ENCODE assay signal across 18 mouse cellular contexts in genomic region chr6:87531456-87532015, GRCm38 (mm10). TPM values are rescaled to one million over a fixed set of nuclear protein-coding genes. Genes with fewer than 3 reads are reported as not detected.
DNase-seq lines count a peak whose midpoint lies in the region; ATAC-seq and TF ChIP-seq lines count a peak whose summit lies in the region.
"Had no signal": no experiment of that assay in that cellular context is flagged by ENCODE, and none has a peak within 500 bp of the region (broad histone marks: within the 10 kb centered on the region; RNA-seq: fewer than 3 reads in every experiment).

No protein-coding gene starts in this region.

- H3K27me3 ChIP-seq in liver, embryonic 15.5 days, result peaks cover 17% of the 10 kb centered on the region
- H3K27me3 ChIP-seq: embryonic facial prominence, embryonic 15.5 days; hindbrain, embryonic 15.5 days; limb, embryonic 13.5 days had no signal

- ATAC-seq in liver, embryonic 15.5 days (ENCODE audit: insufficient read depth), result no peak
- ATAC-seq: midbrain, embryonic 13.5 days had no signal

- peak overlapping the region; percentile 54 for H3K4me3 ChIP-seq in bone marrow, adult 2 months (replicated peaks; ENCODE audit: control insufficient read depth, low read depth, low read length)
- peak overlapping the region; percentile 30; the same call in 1 of the 2 replicates for H3K4me3 ChIP-seq in liver, embryonic 15.5 days (replicated peaks)
- H3K4me3 ChIP-seq: embryonic facial prominence, embryonic 15.5 days; hindbrain, embryonic 15.5 days; limb, embryonic 13.5 days; midbrain, embryonic 13.5 days had no signal

- peak; percentile 66 for DNase-seq in heart, adult 11 months
- DNase-seq in heart, adult 18-20 months, result no peak
- peak; percentile 47 for DNase-seq in 3T3-L1 (ENCODE audit: low read depth, low spot score)
- no peak for DNase-seq in adrenal gland, postnatal 10 days
- DNase-seq in right cerebral cortex, postnatal 36 days (ENCODE audit: low spot score in 2 of 2), result no peak
- DNase-seq in frontal cortex, postnatal 14 days (ENCODE audit: low spot score in 2 of 2), result no peak
- DNase-seq: cerebellum, adult 2 months; heart, postnatal 14 days; kidney, adult 9 months; layer of hippocampus, postnatal 36 days; lung, postnatal 14 days had no signal

- H3K9ac ChIP-seq in liver, embryonic 15.5 days, result no peak overlapping the region
- H3K9ac ChIP-seq: embryonic facial prominence, embryonic 15.5 days; hindbrain, embryonic 15.5 days; limb, embryonic 13.5 days; midbrain, embryonic 13.5 days had no signal

- no peak for TF ChIP-seq POLR2A in bone marrow, adult 2 months (IDR thresholded peaks at IDR 0.05; ENCODE audit: borderline replicate concordance, control insufficient read depth, low read depth, low read length)

- TF ChIP-seq CTCF in bone marrow, adult 2 months (IDR thresholded peaks at IDR 0.05; ENCODE audit: control insufficient read depth, insufficient read depth, low read length), result no peak

- 30% methylated on average over 2 of the region's 2 CpGs for WGBS in bone marrow, adult 2 months
- WGBS in liver, embryonic 15.5 days (ENCODE audit: insufficient replicate concordance), result 63% methylated on average over 2 of the region's 2 CpGs

- peaks cover 8% of the 10 kb centered on the region for H3K4me1 ChIP-seq in bone marrow, adult 2 months (ENCODE audit: control insufficient read depth, insufficient read depth, low read length)
- peaks cover 53% of the 10 kb centered on the region for H3K4me1 ChIP-seq in liver, embryonic 15.5 days (replicated peaks)
- H3K4me1 ChIP-seq: hindbrain, embryonic 15.5 days had no signal

- no peak overlapping the region; the same call in 1 of the 2 replicates for H3K27ac ChIP-seq in bone marrow, adult 2 months (ENCODE audit: control insufficient read depth, insufficient read depth, low read depth, low read length, poor library complexity)
- no peak overlapping the region for H3K27ac ChIP-seq in liver, embryonic 15.5 days (replicated peaks)
- H3K27ac ChIP-seq: embryonic facial prominence, embryonic 15.5 days; hindbrain, embryonic 15.5 days; limb, embryonic 13.5 days; midbrain, embryonic 13.5 days had no signal

- H3K9me3 ChIP-seq in liver, embryonic 15.5 days (replicated peaks), result no peaks in the 10 kb centered on the region
- H3K9me3 ChIP-seq: embryonic facial prominence, embryonic 15.5 days; hindbrain, embryonic 15.5 days; limb, embryonic 13.5 days; midbrain, embryonic 13.5 days had no signal

- peak overlapping the region; percentile 34 for H3K4me2 ChIP-seq in liver, embryonic 15.5 days
- H3K4me2 ChIP-seq: embryonic facial prominence, embryonic 15.5 days; hindbrain, embryonic 15.5 days; limb, embryonic 13.5 days; midbrain, embryonic 13.5 days had no signal

- H3K36me3 ChIP-seq in liver, embryonic 15.5 days (replicated peaks), result no peaks in the 10 kb centered on the region
- H3K36me3 ChIP-seq: embryonic facial prominence, embryonic 15.5 days; hindbrain, embryonic 15.5 days; limb, embryonic 13.5 days; midbrain, embryonic 13.5 days had no signal

RNA-seq across cellular contexts. Expression of gene Arhgap25, which starts 1.5 kb away (rescaled TPM):
- 1 to 10 TPM; 4.5 to 4.7 TPM for total RNA-seq in heart, adult 18-20 months (2021)
- polyA plus RNA-seq in bone marrow, adult 2 months (2011; ENCODE audit: insufficient read depth, insufficient read length, low replicate concordance, missing spikeins), result 9.9 and 24.4 TPM in 2 replicates
- polyA plus RNA-seq in liver, embryonic 15.5 days (2015; fragmentation: Nextera tagmentation; extraction: Ambion mirVana), result 4.0 and 4.9 TPM in 2 replicates
- 1 to 10 TPM; 7.5 to 8.3 TPM for total RNA-seq in adrenal gland, postnatal 10 days (2021)
- polyA plus RNA-seq: C2C12 had no signal

RNA-seq across cellular contexts. Expression of gene Prokr1, which starts 59.0 kb away (rescaled TPM):
- under 1 TPM; 0.46 to 0.69 TPM for total RNA-seq in heart, adult 18-20 months (2021)
- polyA plus RNA-seq in bone marrow, adult 2 months (2011; ENCODE audit: insufficient read depth, insufficient read length, low replicate concordance, missing spikeins), result 1.6 and 2.0 TPM in 2 replicates
- 5.4 and 6.7 TPM in 2 replicates for polyA plus RNA-seq in liver, embryonic 15.5 days (2015; fragmentation: Nextera tagmentation; extraction: Ambion mirVana)
- total RNA-seq in adrenal gland, postnatal 10 days (2021), result 1 to 10 TPM in 1 of 2 experiments, under 1 TPM in 1; 0.57 to 1.3 TPM

Comparison
In these comparisons a context has a peak if more than half of its experiments do, and no peak if none do; other contexts are left out.
1. DNase-seq: peak in heart, adult 11 months (single experiment) and 3T3-L1 (single experiment); none in heart, adult 18-20 months (0 of 2), adrenal gland, postnatal 10 days (single experiment), right cerebral cortex, postnatal 36 days (0 of 2) and frontal cortex, postnatal 14 days (0 of 2).